Mouse (Mus musculus) gastrocnemius, postnatal 25 days (tissue): ENCODE data around the gene Chmp2a. TPM values are rescaled to one million over a fixed set of nuclear protein-coding genes. Genes with fewer than 3 reads are reported as not detected.

Experiments used
- DNase-seq: peaks from one replicate; pipeline ENCODE4 v3.0.0; 2022
- total RNA-seq, 2 experiments: library from RNA; stranded (reverse); gene quantifications; 1 replicate in 1 of 2; 2 replicates in 1 of 2; pipeline ENCODE4 v1.2.3; 2021

Gene Chmp2a
- total RNA-seq, 2 experiments from 2014 or later, result 76.1 to 89.9 TPM

GRCm38 (mm10) chr7:13001584-13001983, 33.0 kb downstream of the Chmp2a start:
- no peak for DNase-seq

- no peak for DNase-seq
Measured at GRCm38 (mm10) chr7:12998851-12999250, 35.8 kb downstream of the Chmp2a start, which contains the start of gene Trim28. Gene Trim28 (plus strand): TSS chr7:12999114.

GRCm38 (mm10) chr7:12998053-12998452, 36.6 kb downstream of the Chmp2a start, which contains the start of gene Slc27a5:
Gene Slc27a5 (minus strand): TSS chr7:12998192.
- no peak for DNase-seq

GRCm38 (mm10) chr7:12997230-12997629, 37.4 kb downstream of the Chmp2a start:
- DNase-seq, result no peak

DNA sequence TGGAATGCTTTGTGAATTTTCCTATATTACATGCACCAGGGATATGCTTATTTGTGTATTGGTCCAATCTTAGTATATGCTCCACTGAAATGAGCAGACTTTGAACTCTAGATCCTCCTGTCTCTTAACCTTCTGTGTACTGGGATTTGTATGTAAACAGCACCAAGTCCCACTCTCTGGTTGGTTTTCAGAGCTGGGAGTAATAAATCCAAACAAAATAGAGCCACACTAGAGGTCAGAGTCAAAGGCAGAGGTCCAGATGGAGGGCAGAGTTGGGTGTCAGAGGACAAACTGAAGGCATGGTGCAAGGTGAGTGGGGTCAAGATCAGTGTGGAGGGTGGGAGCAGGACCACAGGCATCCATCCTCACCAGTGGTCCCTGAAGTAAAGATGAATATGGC, 38.7 kb downstream of the Chmp2a start:
- DNase-seq, result no peak

DNA sequence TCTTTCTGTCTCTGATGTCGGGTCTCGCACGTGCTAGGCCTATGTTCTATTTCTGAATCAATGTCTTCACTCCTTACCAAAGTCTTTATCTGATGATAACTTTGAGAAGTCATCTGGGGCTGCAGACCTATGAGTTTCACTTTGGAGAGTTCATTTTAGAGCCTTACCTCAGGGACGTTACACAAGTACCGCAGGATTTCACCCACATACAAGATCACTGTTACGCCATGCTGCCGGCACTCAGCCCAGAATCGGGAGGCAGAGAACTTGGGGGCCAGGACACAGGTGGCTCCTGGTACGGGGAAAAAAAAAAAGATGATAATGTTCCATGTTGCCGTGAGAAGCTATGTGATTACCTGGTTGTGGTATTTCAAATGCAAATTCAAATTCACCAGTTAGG, 41.5 kb downstream of the Chmp2a start:
- no peak for DNase-seq

- DNase-seq, result no peak
Measured at GRCm38 (mm10) chr7:12992222-12992621, 42.4 kb downstream of the Chmp2a start.

DNA sequence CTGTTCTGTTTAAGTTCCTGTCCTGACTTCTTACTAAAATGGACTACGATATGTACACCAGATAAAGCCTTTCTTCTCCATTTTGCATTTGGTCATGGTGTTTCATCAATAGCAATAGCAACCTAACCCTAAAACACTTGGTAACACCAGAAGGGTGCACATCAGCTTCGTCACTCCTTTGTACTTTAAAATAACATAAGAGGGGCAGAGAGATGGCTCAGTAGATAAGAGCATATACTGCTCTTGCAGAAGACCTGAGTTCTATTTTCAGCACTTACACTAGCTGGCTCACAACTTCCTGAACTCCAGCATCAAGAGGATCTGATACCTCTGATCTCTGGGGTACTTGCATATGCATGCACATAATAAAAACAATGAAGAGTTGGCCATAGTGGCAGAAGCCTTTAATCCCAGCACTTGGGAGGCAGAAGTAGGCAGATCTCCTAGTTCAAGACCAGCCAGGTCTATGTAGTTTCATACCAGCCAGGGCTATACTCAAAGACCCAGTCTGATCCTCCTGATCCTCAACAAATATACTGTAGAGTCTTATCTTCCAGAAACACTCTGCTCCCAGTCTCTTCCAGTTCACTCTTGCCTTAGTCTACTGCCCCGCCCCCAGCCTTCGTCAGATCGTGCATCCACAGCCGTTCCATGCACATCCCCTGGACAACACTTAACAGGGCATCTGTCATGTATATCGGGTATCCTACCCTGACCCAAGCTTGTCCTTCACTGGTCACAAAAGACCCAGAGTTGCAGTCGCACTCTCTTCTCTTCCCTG, 47.0 kb downstream of the Chmp2a start:
- no peak for DNase-seq

DNA sequence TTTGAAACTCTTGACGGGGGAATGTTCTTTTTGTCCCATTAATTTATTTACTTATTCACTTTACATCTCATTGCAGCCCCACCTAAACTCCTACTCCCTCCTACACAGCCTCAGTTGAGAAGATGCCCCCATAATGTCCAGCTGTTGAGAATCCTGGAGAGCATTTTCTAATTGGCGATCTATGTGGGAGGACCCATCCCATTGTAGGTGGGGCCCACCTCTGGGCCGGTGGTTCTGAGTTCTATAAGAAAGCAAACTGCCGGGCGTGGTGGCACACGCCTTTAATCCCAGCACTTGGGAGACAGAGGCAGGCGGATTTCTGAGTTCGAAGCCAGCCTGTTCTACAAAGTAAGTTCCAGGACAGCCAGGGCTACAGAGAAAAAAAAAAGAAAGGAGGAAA, 47.7 kb downstream of the Chmp2a start:
- no peak for DNase-seq

- no peak for DNase-seq
Measured at GRCm38 (mm10) chr7:12985724-12986123, 48.9 kb downstream of the Chmp2a start.

Other genes starting within 250 kb of the Chmp2a start
- 1 to 10 TPM; 1.4 to 1.6 TPM for gene Zscan18, start 231.2 kb downstream of the Chmp2a start, total RNA-seq
- gene Zfp329, start 215.9 kb downstream of the Chmp2a start, total RNA-seq, result 1 to 10 TPM; 3.7 to 4.6 TPM
- 10 to 100 TPM in 1 of 2 experiments, 1 to 10 TPM in 1; 8.9 to 10.3 TPM for gene Zfp110, start 200.0 kb downstream of the Chmp2a start, total RNA-seq
- gene Zfp128, start 153.6 kb downstream of the Chmp2a start, total RNA-seq, result 1 to 10 TPM; 2.4 TPM
- gene Zscan22, start 137.0 kb downstream of the Chmp2a start, total RNA-seq, result 1 to 10 TPM; 2.7 to 3.4 TPM
- 100 to 1,000 TPM; 498 to 510 TPM for gene Rps5, start 112.5 kb downstream of the Chmp2a start, total RNA-seq
- gene Rnf225, start 107.4 kb downstream of the Chmp2a start, total RNA-seq, result under 1 TPM; 0.21 to 0.33 TPM
- 1 to 10 TPM; 2.0 to 2.2 TPM for gene Zfp324, start 69.0 kb downstream of the Chmp2a start, total RNA-seq
- 1 to 10 TPM; 2.1 to 2.4 TPM for gene Zfp446, start 57.0 kb downstream of the Chmp2a start, total RNA-seq
- not detected for gene Slc27a5, start 36.6 kb downstream of the Chmp2a start, total RNA-seq
- 10 to 100 TPM; 59.1 to 60.7 TPM for gene Trim28, start 35.7 kb downstream of the Chmp2a start, total RNA-seq
- 1 to 10 TPM; 2.7 to 4.9 TPM for gene Zbtb45, start 24.8 kb downstream of the Chmp2a start, total RNA-seq
- gene Ube2m, start 3.5 kb upstream of the Chmp2a start, total RNA-seq, result 100 to 1,000 TPM; 132 to 138 TPM
- under 1 TPM; 0.54 to 0.75 TPM for gene Mzf1, start 20.0 kb upstream of the Chmp2a start, total RNA-seq
- not detected for gene Vmn1r85, start 60.4 kb upstream of the Chmp2a start, total RNA-seq
- gene Vmn1r86, start 85.1 kb upstream of the Chmp2a start, total RNA-seq, result not detected
- gene Vmn1r87, start 105.3 kb upstream of the Chmp2a start, total RNA-seq, result not detected
- gene Vmn1r88, start 124.8 kb upstream of the Chmp2a start, total RNA-seq, result under 1 TPM; 0.03 to 0.10 TPM
- not detected for gene Vmn1r89, start 178.2 kb upstream of the Chmp2a start, total RNA-seq
- gene Lig1, start 242.5 kb upstream of the Chmp2a start, total RNA-seq, result 1 to 10 TPM in 1 of 2 experiments, under 1 TPM in 1; 1.00 to 2.4 TPM
- 1 to 10 TPM; 7.6 to 8.0 TPM for gene Zswim9, start 243.9 kb upstream of the Chmp2a start, total RNA-seq